Mouse (Mus musculus) myocyte (in vitro differentiated cells): ENCODE measurements at regions not wholly inside any gene's neighbourhood (a gene's known extent, or its start where the extent isn't known, plus 50 kb on each side); places are given as distances from the start of the nearest gene placed in this dataset.

Source experiments
- CEBPB ChIP-seq: IDR thresholded peaks from 2 replicates; pipeline ENCODE4 v1.6.1; 2011; ENCODE audit warnings: mild to moderate bottlenecking, moderate library complexity; ENCODE audit not compliant: poor library complexity, insufficient read depth, severe bottlenecking
- E2F4 ChIP-seq: IDR thresholded peaks from one replicate; pipeline ENCODE4 v1.6.1; 2011; ENCODE audit warnings: mild to moderate bottlenecking, control low read depth, moderate library complexity; ENCODE audit not compliant: insufficient read depth
- MYOD1 ChIP-seq, 3 experiments: IDR thresholded peaks; one replicate each; pipeline ENCODE4 v1.6.1; 2011; ENCODE audit warnings: control low read depth in 2 of 3, low read depth in 2 of 3, mild to moderate bottlenecking in 2 of 3, moderate library complexity in 1 of 3; ENCODE audit not compliant: insufficient read length in 2 of 3, control insufficient read depth in 1 of 3
- MYOG ChIP-seq, 3 experiments: IDR thresholded peaks; one replicate each; pipeline ENCODE4 v1.6.1; 2011; ENCODE audit warnings: control low read depth in 2 of 3, low read depth in 2 of 3, mild to moderate bottlenecking in 2 of 3; ENCODE audit not compliant: insufficient read length in 2 of 3, control insufficient read depth in 1 of 3, insufficient read depth in 1 of 3
- POLR2A ChIP-seq: IDR thresholded peaks from one replicate; pipeline ENCODE4 v1.6.1; 2011; ENCODE audit warnings: low read depth, mild to moderate bottlenecking, control low read depth, moderate library complexity; ENCODE audit not compliant: insufficient read length
- POLR2AphosphoS2 ChIP-seq: IDR thresholded peaks from one replicate; pipeline ENCODE4 v1.6.1; 2011; ENCODE audit warnings: low read depth, control low read depth; ENCODE audit not compliant: insufficient read length

GRCm38 (mm10) chr19:18255074-18255684 lies 376.4 kb downstream of the Ostf1 start:
- TF ChIP-seq POLR2AphosphoS2 = no peak
- TF ChIP-seq POLR2A = no peak
- no peak for TF ChIP-seq MYOG (IDR thresholded peaks at IDR 0.05; ENCODE audit: control insufficient read depth in 1 of 3, insufficient read depth in 1 of 3, insufficient read length in 2 of 3, low read depth in 2 of 3)
- no peak for TF ChIP-seq MYOD1 (IDR thresholded peaks at IDR 0.05; ENCODE audit: control insufficient read depth in 1 of 3, insufficient read length in 2 of 3, low read depth in 2 of 3)
- TF ChIP-seq CEBPB = no peak
- no peak for TF ChIP-seq E2F4
